Mouse (Mus musculus): Measurements from ENCODE around the gene Exoc3l4.

DNA sequence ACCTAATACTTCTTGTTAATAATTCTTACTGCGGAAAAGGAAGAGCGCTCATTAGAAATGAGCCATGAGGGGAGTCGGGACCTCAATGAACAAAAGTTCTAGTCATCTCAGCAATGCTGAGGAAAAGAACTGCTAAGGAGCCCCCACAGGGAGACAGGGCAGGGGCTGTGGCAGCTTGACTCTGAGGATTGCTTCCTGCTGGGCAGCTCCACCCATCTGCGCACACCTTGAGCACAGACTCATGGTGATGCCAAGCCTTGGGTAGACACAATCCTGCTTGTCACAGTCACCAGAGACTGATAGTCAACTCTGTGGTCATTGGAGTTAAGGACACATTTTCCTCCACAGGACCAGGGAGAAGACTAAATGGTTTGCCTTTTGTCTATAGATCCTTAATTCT, 29.7 kb upstream of the Exoc3l4 start:
- TF ChIP-seq MAX (IDR thresholded peaks at IDR 0.05; ENCODE audit: low read depth) (no peak), POLR2A (IDR thresholded peaks at IDR 0.05; ENCODE audit: insufficient read length, low read depth) (no peak), MYOD1 (IDR thresholded peaks at IDR 0.05; ENCODE audit: control insufficient read depth in 1 of 3, insufficient read length in 2 of 3, low read depth in 2 of 3) (no peak), POLR2AphosphoS2 (IDR thresholded peaks at IDR 0.05; ENCODE audit: insufficient read length, low read depth) (no peak), TCF3 (IDR thresholded peaks at IDR 0.05; ENCODE audit: insufficient read length, low read depth) (no peak), TCF12 (IDR thresholded peaks at IDR 0.05; ENCODE audit: insufficient read depth, poor library complexity, severe bottlenecking) (no peak), USF1 (IDR thresholded peaks at IDR 0.05; ENCODE audit: low read depth) (no peak)
